Mouse (Mus musculus): Measurements from ENCODE around the gene Clnk.

DNA sequence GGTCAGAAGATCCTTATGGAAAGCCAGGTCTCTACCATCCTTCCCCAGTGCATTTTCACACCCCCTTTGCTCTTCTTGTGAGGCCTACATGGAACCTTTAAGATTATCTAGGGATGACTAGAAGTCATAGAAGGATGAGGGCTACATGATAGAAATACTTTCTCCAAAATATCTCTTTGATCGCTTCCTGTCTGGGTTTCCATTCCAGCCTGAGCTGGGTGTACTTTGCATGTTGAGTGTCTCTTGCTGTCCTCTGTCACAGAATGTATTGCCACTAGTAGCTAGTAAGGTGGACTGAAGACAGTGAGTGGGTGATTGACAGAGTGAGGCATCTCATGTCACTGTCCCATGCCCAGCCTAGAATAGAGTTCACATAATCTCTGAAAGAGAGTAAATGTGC is 36.6 kb downstream of the Clnk start:
- TF ChIP-seq CTCF (IDR thresholded peaks at IDR 0.05; ENCODE audit: low read depth, low read length) (no peak), GATA1 (IDR thresholded peaks at IDR 0.05; ENCODE audit: borderline replicate concordance, low read length) (no peak)

All from G1E (cell line).